In genomic region chr16:91688619-91689334, GRCm38 (mm10) we compare ENCODE assay signal across 8 mouse cellular contexts. TPM values are rescaled to one million over a fixed set of nuclear protein-coding genes. Genes with fewer than 3 reads are reported as not detected.
DNase-seq lines count a peak whose midpoint lies in the region; ATAC-seq and TF ChIP-seq lines count a peak whose summit lies in the region.

Gene Donson (minus strand): TSS chr16:91688770.

- no peaks in the 10 kb centered on the region for H3K9me3 ChIP-seq in embryonic facial prominence, embryonic 12.5 days
- H3K9me3 ChIP-seq in limb, embryonic 11.5 days (ENCODE audit: control insufficient read depth, low read length) = no peaks in the 10 kb centered on the region
- no peaks in the 10 kb centered on the region for H3K9me3 ChIP-seq in midbrain, embryonic 13.5 days

- 1% methylated on average over 71 of the region's 71 CpGs for WGBS in embryonic facial prominence, embryonic 12.5 days
- under 1% methylated on average over 70 of the region's 71 CpGs for WGBS in kidney, adult 2 months
- WGBS in limb, embryonic 11.5 days = under 1% methylated on average over 60 of the region's 71 CpGs
- under 1% methylated on average over 71 of the region's 71 CpGs for WGBS in midbrain, embryonic 13.5 days
- under 1% methylated on average over 71 of the region's 71 CpGs for WGBS in small intestine, adult 2 months

- H3K4me1 ChIP-seq in embryonic facial prominence, embryonic 12.5 days = peaks cover 14% of the 10 kb centered on the region
- 0 out of 2 replicates have a peak, but pooled peaks cover 4% of the 10 kb centered on the region for H3K4me1 ChIP-seq in kidney, adult 2 months (ENCODE audit: control insufficient read depth, insufficient read depth, low read length)
- H3K4me1 ChIP-seq in limb, embryonic 11.5 days (ENCODE audit: control insufficient read depth, insufficient read depth, low read length) = no peaks in the 10 kb centered on the region
- peaks cover 26% of the 10 kb centered on the region for H3K4me1 ChIP-seq in midbrain, embryonic 13.5 days (replicated peaks)
- H3K4me1 ChIP-seq in small intestine, adult 2 months (ENCODE audit: control insufficient read depth, insufficient read depth, insufficient read length, low read length) = peaks cover 5% of the 10 kb centered on the region; the same call in 1 of the 2 replicates

- peak within 1 kb of the TSS; percentile 87 for H3K4me3 ChIP-seq in embryonic facial prominence, embryonic 12.5 days
- peak within 1 kb of the TSS; percentile 91 for H3K4me3 ChIP-seq in kidney, adult 2 months (ENCODE audit: insufficient read depth, low read depth, low read length)
- H3K4me3 ChIP-seq in limb, embryonic 11.5 days (ENCODE audit: low read depth, low read length) = peak within 1 kb of the TSS; percentile 64
- H3K4me3 ChIP-seq in midbrain, embryonic 13.5 days (replicated peaks) = peak within 1 kb of the TSS; percentile 89
- peak within 1 kb of the TSS; percentile 67 for H3K4me3 ChIP-seq in small intestine, adult 2 months (ENCODE audit: low read depth, low read length)

- no peak for TF ChIP-seq CTCF in kidney, adult 2 months (conservative IDR thresholded peaks at IDR 0.05; ENCODE audit: insufficient read depth, insufficient read length, low read depth, low read length)
- no peak for TF ChIP-seq CTCF in small intestine, adult 2 months (IDR thresholded peaks at IDR 0.05; ENCODE audit: extremely low read depth, insufficient read length, insufficient replicate concordance, low read depth, low read length)

- peak; percentile 89 for DNase-seq in 3T3-L1 (ENCODE audit: low read depth, low spot score)
- DNase-seq in adrenal gland, postnatal 36 days = peak; percentile 97 to 99
- DNase-seq in heart, adult 18-20 months = peak; percentile 94 to 96
- DNase-seq in kidney, adult 2 months = peak; percentile 96
- DNase-seq in limb, embryonic 11.5 days (ENCODE audit: low spot score) = peak; percentile 93

- peaks cover 23% of the 10 kb centered on the region for H3K36me3 ChIP-seq in embryonic facial prominence, embryonic 12.5 days
- H3K36me3 ChIP-seq in kidney, adult 2 months (ENCODE audit: control insufficient read depth, insufficient read depth, low read length) = no peaks in the 10 kb centered on the region
- H3K36me3 ChIP-seq in limb, embryonic 11.5 days (ENCODE audit: control insufficient read depth, insufficient read depth, low read length) = peaks cover 6% of the 10 kb centered on the region
- peaks cover 33% of the 10 kb centered on the region for H3K36me3 ChIP-seq in midbrain, embryonic 13.5 days
- H3K36me3 ChIP-seq in small intestine, adult 2 months (ENCODE audit: control insufficient read depth, insufficient read depth, low read length) = peaks cover 8% of the 10 kb centered on the region

- TF ChIP-seq POLR2A in kidney, adult 2 months (IDR thresholded peaks at IDR 0.05; ENCODE audit: low read depth, low read length) = peak; percentile 5
- peak; percentile 79 for TF ChIP-seq POLR2A in small intestine, adult 2 months (IDR thresholded peaks at IDR 0.05; ENCODE audit: low read depth, low read length)

- H3K27me3 ChIP-seq in embryonic facial prominence, embryonic 12.5 days = no peaks in the 10 kb centered on the region
- H3K27me3 ChIP-seq in kidney, adult 2 months (replicated peaks; ENCODE audit: control insufficient read depth, insufficient read depth, low read length) = no peaks in the 10 kb centered on the region
- H3K27me3 ChIP-seq in limb, embryonic 11.5 days (ENCODE audit: control insufficient read depth, insufficient read depth, low read length) = no peaks in the 10 kb centered on the region
- no peaks in the 10 kb centered on the region for H3K27me3 ChIP-seq in midbrain, embryonic 13.5 days
- no peaks in the 10 kb centered on the region for H3K27me3 ChIP-seq in small intestine, adult 2 months (ENCODE audit: control insufficient read depth, insufficient read depth, low read length)

- H3K27ac ChIP-seq in embryonic facial prominence, embryonic 12.5 days = peak within 1 kb of the TSS; percentile 81
- H3K27ac ChIP-seq in kidney, adult 2 months (ENCODE audit: insufficient read depth, low read depth, low read length) = peak within 1 kb of the TSS; percentile 58
- H3K27ac ChIP-seq in limb, embryonic 11.5 days (replicated peaks; ENCODE audit: low read depth, low read length) = no peak within 1 kb of the TSS; the same call in 1 of the 2 replicates
- peak within 1 kb of the TSS; percentile 91 for H3K27ac ChIP-seq in midbrain, embryonic 13.5 days
- H3K27ac ChIP-seq in small intestine, adult 2 months (ENCODE audit: insufficient read depth, low read depth, low read length) = peak within 1 kb of the TSS; percentile 65

- H3K9ac ChIP-seq in embryonic facial prominence, embryonic 12.5 days = peak within 1 kb of the TSS; percentile 87
- peak within 1 kb of the TSS; percentile 94 for H3K9ac ChIP-seq in limb, embryonic 11.5 days (ENCODE audit: low read length)
- H3K9ac ChIP-seq in midbrain, embryonic 13.5 days (replicated peaks) = peak within 1 kb of the TSS; percentile 93

- ATAC-seq in embryonic facial prominence, embryonic 12.5 days (ENCODE audit: insufficient number of reproducible peaks, insufficient read depth, low FRiP score, low TSS enrichment) = peak; percentile 98
- ATAC-seq in limb, embryonic 11.5 days (ENCODE audit: insufficient number of reproducible peaks, low FRiP score, low TSS enrichment, low read depth) = peak; percentile 98
- peak; percentile 100 for ATAC-seq in midbrain, embryonic 13.5 days

- H3K4me2 ChIP-seq in embryonic facial prominence, embryonic 12.5 days (replicated peaks) = peak within 1 kb of the TSS; percentile 82
- peak within 1 kb of the TSS; percentile 76 for H3K4me2 ChIP-seq in limb, embryonic 11.5 days (ENCODE audit: low read depth, severe bottlenecking)
- H3K4me2 ChIP-seq in midbrain, embryonic 13.5 days (replicated peaks) = peak within 1 kb of the TSS; percentile 86

RNA-seq across cellular contexts. Expression of gene Donson, which starts in this region (rescaled TPM):
- total RNA-seq in adrenal gland, postnatal 36 days (2021) = 1 to 10 TPM; 5.3 to 5.4 TPM
- 32.7 and 32.8 TPM in 2 replicates for polyA plus RNA-seq in embryonic facial prominence, embryonic 12.5 days (2016; fragmentation: Nextera tagmentation; extraction: Ambion mirVana)
- 1 to 10 TPM; 2.9 to 3.6 TPM for total RNA-seq in heart, adult 18-20 months (2021)
- polyA plus RNA-seq in kidney, adult 2 months (2012; rRNA removed) = 2.3 and 2.5 TPM in 2 replicates
- 37.0 and 40.8 TPM in 2 replicates for polyA plus RNA-seq in limb, embryonic 11.5 days (2014; fragmentation: Nextera tagmentation; extraction: Ambion mirVana)
- polyA plus RNA-seq in midbrain, embryonic 13.5 days (2015; fragmentation: Nextera tagmentation; extraction: Ambion mirVana) = 21.9 and 26.9 TPM in 2 replicates
- polyA plus RNA-seq in small intestine, adult 2 months (2012; rRNA removed) = 3.8 and 8.6 TPM in 2 replicates
